Mouse (Mus musculus): ENCODE data around the gene Fpr1.

DNA sequence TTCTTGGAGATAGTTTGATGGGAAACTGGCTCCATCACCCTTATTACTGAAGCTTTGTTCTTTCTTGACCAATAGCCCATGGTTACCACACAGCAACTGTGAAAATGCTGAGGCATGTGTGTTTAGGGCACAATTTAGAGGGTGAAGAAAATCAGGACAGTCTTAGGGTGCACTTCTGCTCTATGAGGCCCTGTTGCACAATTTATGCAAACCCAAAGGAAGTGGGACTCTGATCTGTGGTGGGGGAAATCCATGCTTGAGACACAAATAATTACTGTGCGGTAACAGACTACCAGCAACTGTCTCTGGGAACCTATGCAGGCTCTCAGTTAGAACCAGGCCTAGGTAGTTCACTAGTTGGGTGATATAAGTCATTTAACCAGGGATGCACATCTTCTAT lies 17.0 kb upstream of the Fpr1 start:
- TF ChIP-seq CHD2 (IDR thresholded peaks at IDR 0.05; ENCODE audit: low read depth, low read length) (no peak), MAFK (IDR thresholded peaks at IDR 0.05; ENCODE audit: insufficient read depth, low read depth, low read length) (no peak)
